15 mouse cellular contexts compared by ENCODE assay signal in the genomic region with DNA sequence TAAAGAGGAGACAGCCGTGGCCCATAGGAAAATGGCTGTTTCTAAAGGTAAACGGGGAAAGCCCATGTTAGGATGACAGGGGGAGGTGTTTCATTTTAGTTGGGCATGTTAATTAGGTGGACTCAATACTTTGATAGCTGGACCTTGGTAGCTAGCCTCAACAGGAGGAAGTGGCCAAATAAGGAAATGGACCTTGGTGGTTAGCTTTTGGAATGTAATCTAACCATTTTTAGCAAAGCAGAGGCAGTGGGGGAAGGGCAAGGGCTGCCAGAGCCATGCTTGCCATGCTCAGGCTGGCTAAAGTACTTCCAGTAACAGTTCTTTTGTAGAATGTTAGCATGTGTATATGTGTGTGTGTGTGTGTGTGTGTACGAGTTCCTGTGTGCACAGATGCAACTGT. TPM values are rescaled to one million over a fixed set of nuclear protein-coding genes. Genes with fewer than 3 reads are reported as not detected.
DNase-seq lines count a peak whose midpoint lies in the region; ATAC-seq and TF ChIP-seq lines count a peak whose summit lies in the region.
"Had no signal": no experiment of that assay in that cellular context is flagged by ENCODE, and none has a peak within 500 bp of the region (broad histone marks: within the 10 kb centered on the region; RNA-seq: fewer than 3 reads in every experiment).

No protein-coding gene starts in this region.

- H3K27ac ChIP-seq in kidney, adult 2 months (ENCODE audit: insufficient read depth, low read depth, low read length): no peak overlapping the region
- no peak overlapping the region for H3K27ac ChIP-seq in kidney, embryonic 15.5 days
- H3K27ac ChIP-seq in liver, embryonic 13.5 days: peak overlapping the region; percentile 24
- H3K27ac ChIP-seq in midbrain, embryonic 14.5 days (replicated peaks; ENCODE audit: low read depth, low read length): no peak overlapping the region
- H3K27ac ChIP-seq: embryonic facial prominence, embryonic 10.5 days; forebrain, embryonic 10.5 days; gastrocnemius, adult 2 months; midbrain, embryonic 12.5 days had no signal

- H3K4me2 ChIP-seq in kidney, embryonic 15.5 days: no peak overlapping the region
- H3K4me2 ChIP-seq in liver, embryonic 13.5 days: no peak overlapping the region
- H3K4me2 ChIP-seq in midbrain, embryonic 14.5 days (ENCODE audit: low read length): no peak overlapping the region
- H3K4me2 ChIP-seq: midbrain, embryonic 12.5 days had no signal

- no peak for TF ChIP-seq CTCF in kidney, adult 2 months (conservative IDR thresholded peaks at IDR 0.05; ENCODE audit: insufficient read depth, insufficient read length, low read depth, low read length)

- 74% methylated on average over 3 of the region's 3 CpGs for WGBS in kidney, adult 2 months
- 75% methylated on average over 3 of the region's 3 CpGs for WGBS in kidney, embryonic 15.5 days
- 53% methylated on average over 3 of the region's 3 CpGs for WGBS in liver, embryonic 13.5 days (ENCODE audit: insufficient replicate concordance)
- 87% methylated on average over 3 of the region's 3 CpGs for WGBS in midbrain, embryonic 14.5 days

- H3K9ac ChIP-seq in kidney, embryonic 15.5 days: no peak overlapping the region
- no peak overlapping the region for H3K9ac ChIP-seq in liver, embryonic 13.5 days
- H3K9ac ChIP-seq in midbrain, embryonic 14.5 days (replicated peaks; ENCODE audit: low read length): no peak overlapping the region
- H3K9ac ChIP-seq: midbrain, embryonic 12.5 days had no signal

- no peak overlapping the region for H3K4me3 ChIP-seq in kidney, adult 2 months (ENCODE audit: insufficient read depth, low read depth, low read length)
- no peak overlapping the region for H3K4me3 ChIP-seq in kidney, embryonic 15.5 days (replicated peaks)
- H3K4me3 ChIP-seq in liver, embryonic 13.5 days (replicated peaks): no peak overlapping the region
- H3K4me3 ChIP-seq in midbrain, embryonic 14.5 days (replicated peaks; ENCODE audit: low read depth, low read length): no peak overlapping the region
- H3K4me3 ChIP-seq: embryonic facial prominence, embryonic 10.5 days; forebrain, embryonic 10.5 days; gastrocnemius, adult 2 months; midbrain, embryonic 12.5 days had no signal

- no peak for ATAC-seq in kidney, embryonic 15.5 days (replicated peaks; ENCODE audit: low FRiP score)
- ATAC-seq in liver, embryonic 13.5 days (ENCODE audit: low read depth): no peak
- no peak for ATAC-seq in midbrain, embryonic 14.5 days (ENCODE audit: low FRiP score, low TSS enrichment)
- ATAC-seq: intestine, embryonic 16.5 days had no signal

- no peaks in the 10 kb centered on the region for H3K27me3 ChIP-seq in kidney, adult 2 months (replicated peaks; ENCODE audit: control insufficient read depth, insufficient read depth, low read length)
- no peaks in the 10 kb centered on the region for H3K27me3 ChIP-seq in kidney, embryonic 15.5 days
- no peaks in the 10 kb centered on the region for H3K27me3 ChIP-seq in liver, embryonic 13.5 days
- no peaks in the 10 kb centered on the region for H3K27me3 ChIP-seq in midbrain, embryonic 14.5 days (ENCODE audit: control insufficient read depth, insufficient read depth, low read length)
- H3K27me3 ChIP-seq: midbrain, embryonic 12.5 days had no signal

- TF ChIP-seq POLR2A in kidney, adult 2 months (IDR thresholded peaks at IDR 0.05; ENCODE audit: low read depth, low read length): no peak

- H3K9me3 ChIP-seq in kidney, embryonic 15.5 days (replicated peaks): no peaks in the 10 kb centered on the region
- no peaks in the 10 kb centered on the region for H3K9me3 ChIP-seq in liver, embryonic 13.5 days (replicated peaks)
- H3K9me3 ChIP-seq in midbrain, embryonic 14.5 days (ENCODE audit: control insufficient read depth, low read length): no peaks in the 10 kb centered on the region
- H3K9me3 ChIP-seq: embryonic facial prominence, embryonic 10.5 days; forebrain, embryonic 10.5 days; midbrain, embryonic 12.5 days had no signal

- peak; percentile 33 for DNase-seq in kidney, adult 2 months
- peak; percentile 18 for DNase-seq in 3134 (ENCODE audit: extremely low read depth, insufficient read length, low spot score)
- DNase-seq in MEL-GATA-1-ER (ENCODE audit: extremely low read depth, low read depth): peak; percentile 20
- no peak for DNase-seq in liver, embryonic 13.5 days
- DNase-seq in frontal cortex, postnatal 36 days (ENCODE audit: low spot score in 2 of 2): no peak
- DNase-seq in midbrain, embryonic 14.5 days: no peak
- DNase-seq in embryo, embryonic 10 days (ENCODE audit: low spot score): no peak
- DNase-seq: cerebellum, adult 18-20 months; gastrocnemius, adult 2 months; spleen, adult 18-20 months had no signal

- peaks cover 4% of the 10 kb centered on the region; the same call in 1 of the 2 replicates for H3K4me1 ChIP-seq in kidney, adult 2 months (ENCODE audit: control insufficient read depth, insufficient read depth, low read length)
- peaks cover 10% of the 10 kb centered on the region for H3K4me1 ChIP-seq in kidney, embryonic 15.5 days
- peaks cover 40% of the 10 kb centered on the region for H3K4me1 ChIP-seq in liver, embryonic 13.5 days (replicated peaks)
- H3K4me1 ChIP-seq in midbrain, embryonic 14.5 days (ENCODE audit: control insufficient read depth, insufficient read depth, low read length): no peaks in the 10 kb centered on the region
- H3K4me1 ChIP-seq: forebrain, embryonic 10.5 days; midbrain, embryonic 12.5 days had no signal

- no peaks in the 10 kb centered on the region for H3K36me3 ChIP-seq in kidney, adult 2 months (ENCODE audit: control insufficient read depth, insufficient read depth, low read length)
- H3K36me3 ChIP-seq in kidney, embryonic 15.5 days: no peaks in the 10 kb centered on the region
- no peaks in the 10 kb centered on the region for H3K36me3 ChIP-seq in liver, embryonic 13.5 days
- no peaks in the 10 kb centered on the region for H3K36me3 ChIP-seq in midbrain, embryonic 14.5 days (ENCODE audit: control insufficient read depth, insufficient read depth, low read length)
- H3K36me3 ChIP-seq: embryonic facial prominence, embryonic 10.5 days; forebrain, embryonic 10.5 days; midbrain, embryonic 12.5 days had no signal

RNA-seq across cellular contexts. Expression of a gene that starts 11.2 kb away (rescaled TPM):
- polyA plus RNA-seq in kidney, adult 2 months (2012; rRNA removed): 140 and 166 TPM in 2 replicates
- 318 and 328 TPM in 2 replicates for polyA plus RNA-seq in kidney, embryonic 15.5 days (2015; fragmentation: Nextera tagmentation; extraction: Ambion mirVana)
- polyA plus RNA-seq in liver, embryonic 13.5 days (2015; fragmentation: Nextera tagmentation; extraction: Ambion mirVana): 173 and 189 TPM in 2 replicates
- 266 and 297 TPM in 2 replicates for polyA plus RNA-seq in midbrain, embryonic 14.5 days (2014; fragmentation: Nextera tagmentation; extraction: Ambion mirVana)

RNA-seq across cellular contexts. Expression of a gene that starts 34.9 kb away (rescaled TPM):
- polyA plus RNA-seq in kidney, adult 2 months (2012; rRNA removed): 30.3 and 35.2 TPM in 2 replicates
- 26.2 TPM in 2 replicates for polyA plus RNA-seq in kidney, embryonic 15.5 days (2015; fragmentation: Nextera tagmentation; extraction: Ambion mirVana)
- polyA plus RNA-seq in liver, embryonic 13.5 days (2015; fragmentation: Nextera tagmentation; extraction: Ambion mirVana): 30.6 and 34.1 TPM in 2 replicates
- 38.8 and 55.7 TPM in 2 replicates for polyA plus RNA-seq in midbrain, embryonic 14.5 days (2014; fragmentation: Nextera tagmentation; extraction: Ambion mirVana)

Comparison
In these comparisons a context has a peak if more than half of its experiments do, and no peak if none do; other contexts are left out.
1. DNase-seq: peak in kidney, adult 2 months (single experiment), 3134 (single experiment) and MEL-GATA-1-ER (single experiment); none in liver, embryonic 13.5 days (single experiment), frontal cortex, postnatal 36 days (0 of 2), midbrain, embryonic 14.5 days (single experiment) and embryo, embryonic 10 days (single experiment).